Mouse (Mus musculus): ENCODE results near the gene Hc. TPM values are rescaled to one million over a fixed set of nuclear protein-coding genes. Genes with fewer than 3 reads are reported as not detected.

The Hc gene
- polyA plus RNA-seq, 1 experiment from 2014 or later, result not detected

DNA sequence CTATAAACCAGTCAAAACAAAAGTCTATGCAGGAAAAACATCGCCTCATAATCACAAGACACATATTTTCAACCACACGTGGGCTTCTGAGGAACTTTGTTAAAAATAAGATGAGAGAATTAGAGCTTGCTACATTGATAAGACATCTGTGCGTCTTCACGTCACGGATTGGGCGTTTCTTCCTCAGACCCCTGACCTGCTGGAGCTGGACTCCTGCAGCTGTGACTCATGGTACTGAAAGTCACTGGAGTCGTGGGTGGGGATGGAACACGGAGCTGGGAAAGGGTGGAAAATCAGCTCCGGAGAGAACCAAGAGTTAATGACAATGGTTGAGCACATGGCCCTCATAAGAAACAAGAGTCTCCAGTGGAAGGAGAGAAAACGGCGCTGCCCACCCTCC lies 5.9 kb upstream of the Hc start:
- Histone ChIP-seq H3K36me3 (ENCODE audit: control insufficient read depth, insufficient read depth, low read length) (no peaks in the 10 kb centered on the region), H3K4me1 (ENCODE audit: control insufficient read depth, insufficient read depth, low read length) (no peaks in the 10 kb centered on the region), H3K27me3 (replicated peaks; ENCODE audit: control insufficient read depth, insufficient read depth, low read length) (no peaks in the 10 kb centered on the region), H3K27ac (replicated peaks; ENCODE audit: low read depth, low read length) (no peak overlapping the region), H3K9ac (ENCODE audit: low read depth, low read length) (no peak overlapping the region), H3K9me3 (ENCODE audit: control insufficient read depth, low read length) (no peaks in the 10 kb centered on the region), H3K4me3 (ENCODE audit: low read depth, low read length) (no peak overlapping the region), H3K4me2 (ENCODE audit: low read depth, low read length) (no peak overlapping the region)
- no peak for ATAC-seq (ENCODE audit: low read depth)
- DNase-seq (ENCODE audit: low spot score), result no peak
- WGBS, result 86% methylated on average over 11 of the region's 11 CpGs

DNA sequence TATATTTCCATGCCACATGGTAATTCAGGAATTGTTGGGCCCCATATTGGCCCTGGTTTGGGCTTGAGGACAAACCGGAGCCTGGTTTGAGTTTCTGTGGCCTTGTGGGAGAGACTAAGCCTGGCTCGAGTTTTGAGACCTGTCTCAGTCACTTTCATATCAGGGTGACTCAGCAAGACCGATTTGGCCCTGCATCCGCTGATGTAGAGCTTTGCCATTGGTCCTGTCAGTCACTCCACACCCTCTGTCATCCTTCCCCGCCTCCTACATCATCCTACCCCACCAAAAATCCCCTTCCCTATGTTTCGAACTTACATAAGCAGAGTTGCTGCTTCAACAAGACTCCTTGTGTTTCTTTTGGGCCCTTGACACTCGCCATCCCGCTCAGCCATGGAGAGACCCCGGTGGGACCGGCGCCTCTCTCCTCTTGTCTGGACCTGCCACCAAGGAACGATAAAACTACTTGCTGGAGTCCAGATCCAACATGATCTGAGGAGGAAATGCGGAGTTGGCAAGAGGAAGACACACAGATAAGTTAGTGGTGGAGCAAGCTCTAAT lies 5.4 kb upstream of the Hc start:
- ATAC-seq (ENCODE audit: low read depth) (no peak), DNase-seq (ENCODE audit: low spot score) (no peak)
- Histone ChIP-seq H3K27ac (replicated peaks; ENCODE audit: low read depth, low read length) (no peak overlapping the region), H3K4me2 (ENCODE audit: low read depth, low read length) (no peak overlapping the region), H3K4me1 (ENCODE audit: control insufficient read depth, insufficient read depth, low read length) (no peaks in the 10 kb centered on the region), H3K36me3 (ENCODE audit: control insufficient read depth, insufficient read depth, low read length) (no peaks in the 10 kb centered on the region), H3K9ac (ENCODE audit: low read depth, low read length) (no peak overlapping the region), H3K4me3 (ENCODE audit: low read depth, low read length) (no peak overlapping the region), H3K27me3 (replicated peaks; ENCODE audit: control insufficient read depth, insufficient read depth, low read length) (no peaks in the 10 kb centered on the region), H3K9me3 (ENCODE audit: control insufficient read depth, low read length) (no peaks in the 10 kb centered on the region)
- WGBS, result 86% methylated on average over 13 of the region's 13 CpGs

DNA sequence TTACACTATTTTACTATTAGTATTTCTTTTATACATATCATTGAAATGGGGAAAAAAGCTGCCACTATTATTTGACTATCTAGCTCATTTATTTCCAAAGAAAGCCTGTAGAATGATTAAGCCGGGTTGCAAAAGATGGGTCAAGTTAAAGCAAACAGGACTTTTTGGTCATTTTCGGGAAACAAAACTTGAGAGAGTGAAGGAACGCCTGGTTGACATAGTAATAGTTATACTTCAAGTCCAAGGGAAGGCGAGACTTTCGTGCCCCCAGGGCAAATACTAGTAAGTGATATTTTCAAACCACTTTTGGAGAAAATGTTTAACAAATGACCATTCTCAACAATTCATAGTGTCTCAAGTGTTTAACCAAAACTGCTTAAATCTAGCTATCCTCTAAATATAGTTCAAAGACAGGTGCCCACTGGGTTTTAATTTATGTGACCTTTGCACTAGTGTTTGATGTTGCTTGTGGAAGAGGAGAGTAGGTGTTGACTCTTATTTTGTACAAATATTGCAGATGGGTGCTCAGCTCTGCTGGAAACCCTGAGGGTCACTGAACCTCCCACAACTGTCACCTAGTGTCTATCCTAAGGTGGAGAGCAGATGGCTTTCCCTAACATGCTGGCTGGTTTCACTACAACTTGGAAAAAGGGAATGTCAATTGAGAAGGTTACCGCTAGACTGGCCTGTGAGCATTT lies 2.2 kb upstream of the Hc start:
- H3K4me1 ChIP-seq (ENCODE audit: control insufficient read depth, insufficient read depth, low read length), result no peaks in the 10 kb centered on the region
- H3K4me2 ChIP-seq (ENCODE audit: low read depth, low read length), result no peak overlapping the region
- H3K9me3 ChIP-seq (ENCODE audit: control insufficient read depth, low read length), result no peaks in the 10 kb centered on the region
- H3K27me3 ChIP-seq (replicated peaks; ENCODE audit: control insufficient read depth, insufficient read depth, low read length), result no peaks in the 10 kb centered on the region
- H3K9ac ChIP-seq (ENCODE audit: low read depth, low read length), result no peak overlapping the region
- no peaks in the 10 kb centered on the region for H3K36me3 ChIP-seq (ENCODE audit: control insufficient read depth, insufficient read depth, low read length)
- H3K27ac ChIP-seq (replicated peaks; ENCODE audit: low read depth, low read length), result no peak overlapping the region
- ATAC-seq (ENCODE audit: low read depth) (no peak), DNase-seq (ENCODE audit: low spot score) (no peak)
- H3K4me3 ChIP-seq (ENCODE audit: low read depth, low read length), result no peak overlapping the region
- 81% methylated on average over 6 of the region's 6 CpGs for WGBS

DNA sequence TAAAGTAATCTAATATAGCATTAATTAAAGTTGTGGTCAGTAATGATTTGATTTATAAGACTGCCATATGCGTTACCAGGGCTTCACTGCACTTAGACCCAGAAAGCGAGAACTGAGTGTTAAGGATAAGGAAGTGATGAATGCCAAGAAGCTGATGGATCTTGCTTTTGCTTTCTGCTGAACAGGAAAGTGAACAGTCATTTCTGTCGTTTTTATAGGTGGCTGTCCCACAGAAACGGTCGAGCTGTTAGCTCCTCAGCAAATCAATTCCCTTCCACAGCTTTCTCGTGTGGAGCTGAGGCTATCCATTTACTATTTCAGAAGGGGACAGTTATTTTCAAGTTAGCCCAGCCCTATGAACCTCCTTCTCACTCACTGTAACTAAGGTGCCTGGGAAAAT lies 341 bp downstream of the Hc start:
- Histone ChIP-seq H3K9ac (ENCODE audit: low read depth, low read length) (no peak overlapping the region), H3K4me3 (ENCODE audit: low read depth, low read length) (no peak overlapping the region), H3K9me3 (ENCODE audit: control insufficient read depth, low read length) (no peaks in the 10 kb centered on the region), H3K4me2 (ENCODE audit: low read depth, low read length) (no peak overlapping the region), H3K36me3 (ENCODE audit: control insufficient read depth, insufficient read depth, low read length) (no peaks in the 10 kb centered on the region), H3K27ac (replicated peaks; ENCODE audit: low read depth, low read length) (no peak overlapping the region), H3K27me3 (replicated peaks; ENCODE audit: control insufficient read depth, insufficient read depth, low read length) (no peaks in the 10 kb centered on the region), H3K4me1 (ENCODE audit: control insufficient read depth, insufficient read depth, low read length) (no peaks in the 10 kb centered on the region)
- DNase-seq (ENCODE audit: low spot score) (no peak), ATAC-seq (ENCODE audit: low read depth) (no peak)
- 73% methylated on average over 6 of the region's 6 CpGs for WGBS

DNA sequence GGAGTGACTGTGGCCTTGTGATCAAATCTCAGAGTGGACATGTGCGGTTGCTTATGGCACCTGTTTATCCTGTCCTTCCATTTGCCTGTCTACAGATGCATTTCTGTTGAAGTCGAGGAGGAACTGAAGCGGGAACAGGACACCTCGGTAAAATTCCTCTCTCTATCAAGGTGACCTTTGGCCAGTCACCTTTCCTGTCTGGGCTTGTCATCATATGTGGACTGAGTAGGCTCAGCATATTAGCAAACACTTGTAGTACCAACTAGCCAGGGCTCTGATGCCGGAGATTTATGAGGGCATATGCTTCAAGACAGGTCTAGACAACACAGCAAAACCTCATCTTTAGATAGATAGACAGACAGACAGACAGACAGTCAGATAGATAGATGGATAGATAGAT lies 982 bp downstream of the Hc start:
- H3K4me3 ChIP-seq (ENCODE audit: low read depth, low read length), result no peak overlapping the region
- no peaks in the 10 kb centered on the region for H3K4me1 ChIP-seq (ENCODE audit: control insufficient read depth, insufficient read depth, low read length)
- no peaks in the 10 kb centered on the region for H3K9me3 ChIP-seq (ENCODE audit: control insufficient read depth, low read length)
- H3K36me3 ChIP-seq (ENCODE audit: control insufficient read depth, insufficient read depth, low read length), result no peaks in the 10 kb centered on the region
- no peak overlapping the region for H3K9ac ChIP-seq (ENCODE audit: low read depth, low read length)
- DNase-seq (ENCODE audit: low spot score), result no peak
- no peak overlapping the region for H3K27ac ChIP-seq (replicated peaks; ENCODE audit: low read depth, low read length)
- no peak overlapping the region for H3K4me2 ChIP-seq (ENCODE audit: low read depth, low read length)
- H3K27me3 ChIP-seq (replicated peaks; ENCODE audit: control insufficient read depth, insufficient read depth, low read length), result no peaks in the 10 kb centered on the region
- WGBS, result 81% methylated on average over 5 of the region's 5 CpGs
- ATAC-seq (ENCODE audit: low read depth), result no peak

DNA sequence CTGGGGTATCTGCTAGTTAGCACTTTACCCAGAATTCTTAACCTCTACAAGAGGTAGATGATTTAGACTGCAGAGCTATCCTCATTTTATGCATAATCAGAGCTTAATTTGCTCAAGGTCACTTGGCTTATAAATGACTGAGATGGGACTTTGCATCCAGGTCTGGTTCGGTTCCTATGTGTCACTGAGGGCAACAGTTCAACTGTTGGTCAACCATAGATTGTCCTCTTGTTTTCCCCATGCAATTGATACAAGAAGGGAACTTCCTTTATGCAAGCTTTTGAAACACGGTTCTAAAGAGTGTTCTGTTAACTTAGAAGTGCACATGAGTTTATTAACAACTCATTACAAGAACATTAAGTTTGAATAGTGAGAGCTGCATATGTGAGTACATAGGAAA lies 2.9 kb downstream of the Hc start:
- Histone ChIP-seq H3K36me3 (ENCODE audit: control insufficient read depth, insufficient read depth, low read length) (no peaks in the 10 kb centered on the region), H3K27me3 (replicated peaks; ENCODE audit: control insufficient read depth, insufficient read depth, low read length) (no peaks in the 10 kb centered on the region), H3K27ac (replicated peaks; ENCODE audit: low read depth, low read length) (no peak overlapping the region), H3K9me3 (ENCODE audit: control insufficient read depth, low read length) (no peaks in the 10 kb centered on the region), H3K4me3 (ENCODE audit: low read depth, low read length) (no peak overlapping the region), H3K4me2 (ENCODE audit: low read depth, low read length) (no peak overlapping the region), H3K4me1 (ENCODE audit: control insufficient read depth, insufficient read depth, low read length) (no peaks in the 10 kb centered on the region), H3K9ac (ENCODE audit: low read depth, low read length) (no peak overlapping the region)
- 74% methylated on average over 2 of the region's 2 CpGs for WGBS
- DNase-seq (ENCODE audit: low spot score) (no peak), ATAC-seq (ENCODE audit: low read depth) (no peak)

GRCm38 (mm10) chr2:35057243-35057642 lies 4.0 kb downstream of the Hc start:
- Histone ChIP-seq H3K27ac (replicated peaks; ENCODE audit: low read depth, low read length) (no peak overlapping the region), H3K4me3 (ENCODE audit: low read depth, low read length) (no peak overlapping the region), H3K9ac (ENCODE audit: low read depth, low read length) (no peak overlapping the region), H3K9me3 (ENCODE audit: control insufficient read depth, low read length) (no peaks in the 10 kb centered on the region), H3K4me1 (ENCODE audit: control insufficient read depth, insufficient read depth, low read length) (no peaks in the 10 kb centered on the region), H3K36me3 (ENCODE audit: control insufficient read depth, insufficient read depth, low read length) (no peaks in the 10 kb centered on the region), H3K27me3 (replicated peaks; ENCODE audit: control insufficient read depth, insufficient read depth, low read length) (no peaks in the 10 kb centered on the region), H3K4me2 (ENCODE audit: low read depth, low read length) (no peak overlapping the region)
- 80% methylated on average over 11 of the region's 11 CpGs for WGBS
- ATAC-seq (ENCODE audit: low read depth) (no peak), DNase-seq (ENCODE audit: low spot score) (no peak)

DNA sequence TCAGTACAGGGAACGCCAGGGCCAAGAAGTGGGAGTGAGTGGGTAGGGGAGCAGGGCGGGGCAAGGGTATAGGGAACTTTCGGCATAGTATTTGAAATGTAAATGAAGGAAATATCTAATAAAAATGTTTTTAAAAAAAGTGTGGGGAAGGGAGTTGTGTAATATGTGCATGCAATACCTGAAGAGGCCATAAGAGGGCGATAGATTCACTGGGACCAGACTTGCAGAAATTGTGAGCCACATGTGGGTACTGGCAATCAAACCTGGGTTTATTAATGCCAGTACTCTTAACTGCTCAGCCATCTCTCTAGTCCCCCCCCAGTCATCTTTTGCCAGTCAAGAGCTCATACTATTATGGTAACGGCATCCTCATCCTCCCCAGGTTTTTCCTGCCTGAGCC lies 12.4 kb downstream of the Hc start:
- no peaks in the 10 kb centered on the region for H3K36me3 ChIP-seq (ENCODE audit: control insufficient read depth, insufficient read depth, low read length)
- no peak overlapping the region for H3K4me2 ChIP-seq (ENCODE audit: low read depth, low read length)
- H3K4me3 ChIP-seq (ENCODE audit: low read depth, low read length), result no peak overlapping the region
- H3K27ac ChIP-seq (replicated peaks; ENCODE audit: low read depth, low read length), result no peak overlapping the region
- no peaks in the 10 kb centered on the region for H3K27me3 ChIP-seq (replicated peaks; ENCODE audit: control insufficient read depth, insufficient read depth, low read length)
- no peak overlapping the region for H3K9ac ChIP-seq (ENCODE audit: low read depth, low read length)
- H3K9me3 ChIP-seq (ENCODE audit: control insufficient read depth, low read length), result no peaks in the 10 kb centered on the region
- no peaks in the 10 kb centered on the region for H3K4me1 ChIP-seq (ENCODE audit: control insufficient read depth, insufficient read depth, low read length)
- DNase-seq (ENCODE audit: low spot score) (peak; percentile 3), ATAC-seq (ENCODE audit: low read depth) (no peak)
- 41% methylated on average over 5 of the region's 5 CpGs for WGBS

GRCm38 (mm10) chr2:35044956-35045355 lies 16.3 kb downstream of the Hc start:
- Histone ChIP-seq H3K4me1 (ENCODE audit: control insufficient read depth, insufficient read depth, low read length) (no peaks in the 10 kb centered on the region), H3K36me3 (ENCODE audit: control insufficient read depth, insufficient read depth, low read length) (no peaks in the 10 kb centered on the region), H3K9ac (ENCODE audit: low read depth, low read length) (no peak overlapping the region), H3K27ac (replicated peaks; ENCODE audit: low read depth, low read length) (no peak overlapping the region), H3K4me2 (ENCODE audit: low read depth, low read length) (no peak overlapping the region), H3K4me3 (ENCODE audit: low read depth, low read length) (no peak overlapping the region), H3K27me3 (replicated peaks; ENCODE audit: control insufficient read depth, insufficient read depth, low read length) (no peaks in the 10 kb centered on the region), H3K9me3 (ENCODE audit: control insufficient read depth, low read length) (peaks cover 6% of the 10 kb centered on the region; the same call in 1 of the 2 replicates)
- WGBS, result 63% methylated on average over 2 of the region's 2 CpGs
- no peak for ATAC-seq (ENCODE audit: low read depth)
- peak; percentile 61 for DNase-seq (ENCODE audit: low spot score)
